Mouse (Mus musculus) common myeloid progenitor, adult 5-6 weeks (primary cell): Measurements from ENCODE around the gene Ltf. TPM values are rescaled to one million over a fixed set of nuclear protein-coding genes. Genes with fewer than 3 reads are reported as not detected.

Experiments used
- ATAC-seq: replicated peaks from 2 replicates; pipeline ENCODE4 v1.8.0; 2016; ENCODE audit warnings: low read depth, mild to moderate bottlenecking, moderate TSS enrichment, inconsistent platforms; ENCODE audit not compliant: poor library complexity, severe bottlenecking
- total RNA-seq: library from RNA; stranded (forward); fragments of 200-1000, 187-1606 nt; gene quantifications from 2 replicates; pipeline ENCODE4 v1.2.3, GENCODE M21; 2017

The Ltf gene
- total RNA-seq = 52.3 and 80.1 TPM in 2 replicates

GRCm38 (mm10) chr9:111019022-111019421 lies at the start of gene Ltf:
Gene Ltf (plus strand): TSS chr9:111019271.
- peak; percentile 42; the same call in 1 of the 2 replicates for ATAC-seq

- ATAC-seq = no peak
Measured at GRCm38 (mm10) chr9:110979411-110979810, 39.7 kb upstream of the Ltf start.

GRCm38 (mm10) chr9:110982351-110982750 lies 36.7 kb upstream of the Ltf start:
- no peak for ATAC-seq

- ATAC-seq = no peak
Measured at GRCm38 (mm10) chr9:110984096-110984495, 35.0 kb upstream of the Ltf start.

GRCm38 (mm10) chr9:110985541-110985940 lies 33.5 kb upstream of the Ltf start:
- ATAC-seq = no peak

GRCm38 (mm10) chr9:110985951-110986350 lies 33.1 kb upstream of the Ltf start:
- ATAC-seq = no peak

GRCm38 (mm10) chr9:110987331-110987730 lies 31.7 kb upstream of the Ltf start:
- no peak for ATAC-seq

GRCm38 (mm10) chr9:110988078-110988477 lies 31.0 kb upstream of the Ltf start:
- ATAC-seq = no peak

GRCm38 (mm10) chr9:110989141-110989540 lies 29.9 kb upstream of the Ltf start:
- no peak for ATAC-seq

GRCm38 (mm10) chr9:110989543-110989942 lies 29.5 kb upstream of the Ltf start:
- ATAC-seq = no peak

- no peak for ATAC-seq
Measured at GRCm38 (mm10) chr9:110990204-110990603, 28.9 kb upstream of the Ltf start, which contains the start of gene Rtp3. Gene Rtp3 (minus strand): TSS chr9:110990583.

GRCm38 (mm10) chr9:110993281-110993709 lies 25.8 kb upstream of the Ltf start:
- ATAC-seq = no peak

GRCm38 (mm10) chr9:110994716-110995172 lies 24.3 kb upstream of the Ltf start:
- peak; percentile 86 for ATAC-seq

GRCm38 (mm10) chr9:110997245-110997644 lies 21.8 kb upstream of the Ltf start:
- peak; percentile 89 for ATAC-seq

GRCm38 (mm10) chr9:110999056-110999455 lies 20.0 kb upstream of the Ltf start:
- 0 out of 2 replicates have a peak, but pooled peaks have one; percentile 15 for ATAC-seq

GRCm38 (mm10) chr9:110999856-111000255 lies 19.2 kb upstream of the Ltf start:
- ATAC-seq = no peak

GRCm38 (mm10) chr9:111001621-111002020 lies 17.4 kb upstream of the Ltf start:
- ATAC-seq = no peak

GRCm38 (mm10) chr9:111003279-111003678 lies 15.8 kb upstream of the Ltf start:
- no peak for ATAC-seq

- no peak for ATAC-seq
Measured at GRCm38 (mm10) chr9:111006544-111006943, 12.5 kb upstream of the Ltf start.

- ATAC-seq = peak; percentile 65; the same call in 1 of the 2 replicates
Measured at GRCm38 (mm10) chr9:111009763-111010162, 9.3 kb upstream of the Ltf start.

GRCm38 (mm10) chr9:111011550-111011949 lies 7.5 kb upstream of the Ltf start:
- no peak for ATAC-seq

- ATAC-seq = no peak
Measured at GRCm38 (mm10) chr9:111012041-111012440, 7.0 kb upstream of the Ltf start.
